Mouse (Mus musculus): ENCODE measurements around the gene Tead4.

- peak; percentile 25; the same call in 1 of the 2 replicates for TF ChIP-seq CTCF (IDR thresholded peaks at IDR 0.05)
- peak; percentile 77 for TF ChIP-seq EP300 (IDR thresholded peaks at IDR 0.05)
Observed at GRCm38 (mm10) chr6:128295876-128296749, 4.5 kb downstream of the Tead4 start.
